Mouse (Mus musculus) heart, adult 18-20 months (tissue): Measurements from ENCODE around the gene Tmprss2. TPM values are rescaled to one million over a fixed set of nuclear protein-coding genes. Genes with fewer than 3 reads are reported as not detected.

Source experiments
- DNase-seq, 2 experiments: peaks; one replicate each; pipeline ENCODE4 v3.0.0; 2021 to 2022; ENCODE audit warnings: mixed read lengths in 1 of 2
- long read RNA-seq, 2 experiments: library from polyadenylated mRNA; stranded (forward); transcript quantifications; one replicate each; pipeline ENCODE4 v2.0.0; 2021
- total RNA-seq, 2 experiments: library from RNA; stranded (reverse); gene quantifications; 2 replicates each; pipeline ENCODE4 v1.2.3; 2021

Tmprss2 gene
- under 1 TPM in 1 of 2 experiments, not detected in 1; 0.95 TPM for total RNA-seq
- long read RNA-seq, experiment 1 = 0 reads
- long read RNA-seq, experiment 2, partial matches to known transcripts = 0 of 1 reads
- long read RNA-seq, experiment 2, other reads (novel, unspliced or antisense) = 0 of 1 reads

DNA sequence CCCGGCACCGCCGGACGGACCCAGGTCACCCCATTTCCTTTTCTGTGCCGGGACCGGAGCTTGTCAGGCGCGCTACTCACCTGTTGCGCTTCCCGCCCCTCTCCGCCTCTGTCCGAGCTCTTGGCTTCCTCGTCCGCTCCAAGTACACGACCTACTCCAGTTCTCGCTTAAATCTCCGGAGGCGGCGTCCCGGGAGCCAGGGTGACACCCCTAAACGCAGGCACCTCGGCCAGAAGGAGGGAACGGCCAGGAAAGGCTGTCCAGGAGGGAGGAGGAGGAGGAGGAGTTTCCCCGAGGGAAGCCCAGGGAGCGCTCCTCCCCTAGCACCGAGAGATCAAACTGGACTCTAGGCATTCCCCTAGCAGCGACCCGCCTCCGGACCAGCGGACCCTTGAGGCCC is at the start of gene Tmprss2:
Gene Tmprss2, minus strand, starts transcription at position 257 of the 400 bp plus-strand sequence.
- DNase-seq = peak; percentile 7 to 8

- no peak for DNase-seq
Measured at GRCm38 (mm10) chr16:97659225-97659658, 48.2 kb upstream of the Tmprss2 start.

DNA sequence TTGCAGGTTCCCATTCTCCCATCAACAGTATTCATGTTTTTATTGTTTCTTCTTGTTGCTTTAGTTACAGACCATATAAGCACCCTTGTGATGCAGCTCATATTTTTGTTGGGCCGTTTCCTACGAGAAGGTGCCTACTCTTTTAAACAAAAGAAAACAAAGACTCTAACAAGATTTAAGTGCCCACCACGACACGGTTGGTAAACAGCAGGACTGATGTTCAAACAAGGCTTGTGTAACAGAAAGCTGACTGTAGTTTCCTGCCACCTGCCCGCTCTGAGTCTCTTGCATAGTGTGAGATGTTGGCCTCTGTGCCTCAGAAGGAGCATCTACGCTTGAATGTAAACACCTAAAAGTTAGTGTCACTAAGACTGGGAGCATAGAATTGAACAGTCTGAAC is 47.5 kb upstream of the Tmprss2 start:
- DNase-seq = no peak

DNA sequence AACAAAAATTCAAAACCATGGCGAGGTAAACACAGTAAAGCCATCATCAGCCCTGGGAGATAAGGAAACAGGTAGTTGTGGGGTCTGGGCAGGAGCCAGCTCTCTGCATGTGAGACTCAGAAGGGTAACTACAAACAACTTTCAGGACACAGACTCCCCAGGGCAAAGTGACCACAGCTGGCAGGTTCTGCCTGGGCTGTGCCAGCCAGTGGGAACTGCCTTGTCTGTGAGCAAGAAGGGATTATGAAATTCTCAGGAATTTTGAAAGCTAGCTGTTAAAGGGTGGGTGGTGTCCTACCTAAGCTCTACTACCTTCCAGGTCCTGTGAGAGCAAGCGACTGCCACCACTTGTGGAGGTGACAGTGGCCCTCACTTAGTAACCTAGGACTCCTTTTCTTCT is 44.8 kb upstream of the Tmprss2 start:
- no peak for DNase-seq

DNA sequence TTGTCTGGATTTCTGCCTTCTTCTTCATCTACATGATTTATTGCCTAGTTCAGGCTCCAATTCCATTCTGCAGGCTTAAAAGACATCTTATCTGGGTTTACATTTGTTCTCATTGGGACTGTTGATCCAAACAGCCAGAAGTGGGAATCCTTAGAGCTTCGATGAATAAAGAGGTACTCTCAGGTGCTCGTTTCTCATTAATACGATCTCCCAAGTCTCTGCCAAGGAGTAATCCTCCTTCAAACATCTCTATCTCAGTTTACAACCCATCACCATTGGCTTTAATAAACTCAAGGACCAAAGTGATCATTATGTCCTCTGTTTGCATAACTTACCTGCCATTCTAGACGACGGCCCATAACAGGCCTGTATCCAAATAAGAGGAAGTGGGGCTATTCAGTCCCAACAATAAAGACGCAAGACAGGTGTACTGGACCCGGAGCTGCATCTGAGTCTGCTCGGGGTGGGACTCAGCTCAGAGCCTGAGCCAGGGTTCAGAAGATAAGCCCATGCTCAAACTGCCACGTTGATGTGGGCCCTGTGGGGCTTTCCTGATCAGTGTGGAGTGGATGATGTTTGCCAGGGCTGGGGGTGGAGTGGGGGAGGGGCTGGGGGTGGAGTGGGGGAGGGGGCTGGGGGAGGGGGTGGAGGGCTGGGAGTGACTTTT is 38.7 kb upstream of the Tmprss2 start:
- DNase-seq = no peak

DNA sequence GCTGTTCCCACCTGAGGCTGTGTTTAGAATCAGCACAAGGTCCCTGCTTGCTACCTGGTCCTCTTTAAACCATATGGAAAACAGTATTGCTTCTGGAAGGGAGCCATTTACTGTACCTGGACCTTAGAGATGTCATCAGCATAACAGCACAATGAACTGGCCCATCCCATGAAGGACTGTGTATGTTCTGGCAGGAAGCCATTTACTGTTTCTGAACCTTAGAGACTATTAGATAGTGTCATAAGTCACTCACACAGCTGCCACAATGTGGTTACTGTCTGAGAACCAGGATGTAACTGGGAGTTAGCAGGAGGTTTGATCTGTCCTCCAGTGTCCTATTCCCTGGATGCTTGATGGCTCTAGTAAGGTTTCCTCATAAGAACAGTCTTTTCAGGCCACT is 33.7 kb upstream of the Tmprss2 start:
- DNase-seq = no peak

- no peak for DNase-seq
Measured at GRCm38 (mm10) chr16:97639630-97640029, 28.6 kb upstream of the Tmprss2 start.

- no peak for DNase-seq
Measured at GRCm38 (mm10) chr16:97632880-97633484, 22.0 kb upstream of the Tmprss2 start.

GRCm38 (mm10) chr16:97623166-97623565 is 12.2 kb upstream of the Tmprss2 start:
- no peak for DNase-seq

DNA sequence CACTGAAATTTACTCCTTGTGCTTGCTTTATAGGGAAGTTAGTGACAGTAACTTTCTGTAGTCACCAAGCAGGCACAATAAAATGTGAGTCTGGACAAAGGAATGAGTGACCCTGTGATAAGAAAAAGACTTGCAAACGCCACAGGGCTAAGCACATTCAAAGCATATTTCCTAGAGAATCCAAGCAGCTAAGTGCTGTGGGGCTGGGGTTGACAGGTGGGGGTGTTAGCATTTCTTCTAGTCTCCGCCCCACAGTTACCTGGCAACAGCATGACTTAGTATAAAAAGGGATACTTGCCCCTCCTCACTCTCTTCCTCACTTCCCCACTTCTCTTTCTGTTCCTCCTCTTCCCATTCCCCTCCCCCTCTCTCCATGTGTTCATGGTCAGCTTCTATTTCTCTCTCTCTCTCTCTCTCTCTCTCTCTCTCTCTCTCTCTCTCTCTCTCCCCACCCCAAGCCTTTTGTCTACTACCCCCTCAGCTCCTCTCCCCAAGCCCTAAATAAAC is 11.4 kb upstream of the Tmprss2 start:
- no peak for DNase-seq

DNA sequence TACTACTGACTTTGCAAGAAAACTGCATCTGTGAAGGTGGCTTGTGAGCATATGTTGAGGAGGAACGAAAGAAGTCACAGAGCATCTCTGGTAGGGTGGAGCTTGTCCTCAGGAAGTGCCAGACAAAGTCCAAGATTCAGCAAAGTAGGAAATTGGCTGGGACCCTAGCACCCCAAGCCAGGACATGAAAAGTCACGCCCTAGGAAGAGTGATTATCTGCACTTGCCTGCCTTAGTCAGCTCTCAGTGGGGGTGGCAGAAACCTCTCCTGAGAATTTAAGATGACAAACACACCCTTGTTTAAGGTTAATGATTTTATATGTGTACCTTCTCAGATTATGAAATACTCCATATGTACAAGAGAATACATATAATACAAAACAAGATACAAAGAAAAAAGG is 7.3 kb upstream of the Tmprss2 start:
- no peak for DNase-seq

DNA sequence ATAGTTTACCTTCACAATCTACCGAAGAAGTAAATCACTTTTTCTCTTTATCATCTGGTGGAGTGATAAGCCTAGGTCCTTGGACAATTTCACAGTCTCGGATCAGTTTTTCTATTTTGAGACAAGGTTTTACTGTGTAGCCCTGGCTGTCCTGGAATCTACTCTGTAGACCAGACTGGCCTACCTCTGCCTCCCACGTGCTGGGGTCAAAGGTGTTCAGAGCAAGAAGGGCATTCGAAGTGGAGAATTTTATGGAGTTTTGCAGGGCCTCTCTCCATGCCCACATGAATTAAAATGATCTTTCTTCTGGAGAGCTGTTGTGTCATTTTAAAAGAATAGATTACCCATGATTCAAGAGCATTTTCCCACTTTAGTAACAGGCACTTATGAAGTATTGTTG is 1.0 kb upstream of the Tmprss2 start:
- no peak for DNase-seq

- DNase-seq = no peak
Measured at GRCm38 (mm10) chr16:97610246-97610645, 749 bp downstream of the Tmprss2 start.

DNA sequence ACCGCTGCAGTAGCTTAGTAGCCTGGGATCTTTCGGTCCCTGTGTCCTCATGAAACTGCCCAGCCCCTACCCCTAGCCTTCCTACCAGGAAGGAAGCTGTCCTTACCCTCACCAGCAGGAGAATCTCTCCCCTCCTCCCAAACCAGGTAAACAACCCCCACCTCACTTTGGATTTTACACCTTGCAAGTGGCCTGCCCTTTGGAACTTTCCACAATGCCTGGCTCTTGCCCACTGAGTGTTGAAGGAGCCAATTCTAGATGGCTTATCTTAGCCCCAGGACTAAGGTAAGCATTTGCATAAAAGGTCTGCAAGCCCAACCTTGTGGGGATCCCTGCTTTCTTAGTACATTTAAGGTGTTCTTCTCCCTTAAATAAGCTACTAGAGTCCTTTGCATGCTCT is 1.3 kb downstream of the Tmprss2 start:
- no peak for DNase-seq

DNA sequence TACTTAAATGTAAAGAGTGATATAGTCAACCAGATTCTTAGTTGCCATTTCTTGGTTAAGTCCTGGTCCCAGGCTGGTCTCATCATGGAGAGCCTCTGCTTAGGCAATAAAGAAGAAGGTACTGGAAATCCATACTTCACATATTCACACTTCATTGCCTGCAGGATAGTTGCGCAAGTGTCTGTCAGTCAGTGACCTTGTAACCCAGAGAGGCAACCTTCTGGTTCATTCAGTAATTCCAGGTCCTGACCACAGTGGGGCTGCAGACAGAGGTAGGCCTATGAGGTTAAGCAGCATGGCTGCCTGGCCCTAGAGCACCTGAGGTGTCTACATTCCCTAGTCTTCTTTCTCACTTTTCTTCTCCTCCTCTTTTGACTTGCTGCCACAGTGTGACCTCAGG is 3.0 kb downstream of the Tmprss2 start:
- no peak for DNase-seq

GRCm38 (mm10) chr16:97606829-97607228 is 4.2 kb downstream of the Tmprss2 start:
- no peak for DNase-seq

DNA sequence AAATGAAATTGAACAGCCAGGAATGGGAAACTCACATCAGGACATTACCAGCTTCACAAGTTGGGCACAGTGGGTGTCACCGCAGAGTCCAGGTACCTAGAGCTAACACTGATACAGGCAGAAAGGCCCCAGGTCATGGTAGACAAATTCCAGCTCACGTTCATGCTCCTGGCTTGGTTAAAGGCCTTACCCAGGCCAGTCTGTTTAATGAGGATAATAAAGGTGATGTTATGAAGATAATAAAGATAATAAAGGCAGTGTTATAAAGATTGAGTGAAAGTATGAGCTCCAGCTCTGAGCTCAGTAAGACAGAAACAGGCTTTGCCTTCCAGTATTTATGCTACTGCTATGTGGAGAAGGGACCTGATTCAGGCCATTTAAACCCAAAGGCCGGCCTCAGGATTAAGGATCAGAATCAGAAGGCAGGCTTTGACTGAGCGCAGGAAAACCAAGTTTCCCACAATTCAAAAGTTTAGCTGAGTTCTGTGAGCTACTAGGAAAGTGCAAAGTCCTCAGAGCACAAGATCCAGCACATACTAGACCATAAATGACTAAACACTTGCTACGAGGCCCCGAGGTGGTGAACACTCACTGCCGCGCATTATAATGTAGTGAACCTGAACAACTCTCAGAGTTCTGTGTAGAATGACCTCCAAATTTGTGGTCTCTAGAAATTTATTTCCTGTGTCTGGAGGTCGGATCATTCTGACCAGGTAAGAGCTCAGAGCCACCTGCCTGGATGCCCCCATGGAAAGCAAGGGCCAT is 4.9 kb downstream of the Tmprss2 start:
- no peak for DNase-seq

DNA sequence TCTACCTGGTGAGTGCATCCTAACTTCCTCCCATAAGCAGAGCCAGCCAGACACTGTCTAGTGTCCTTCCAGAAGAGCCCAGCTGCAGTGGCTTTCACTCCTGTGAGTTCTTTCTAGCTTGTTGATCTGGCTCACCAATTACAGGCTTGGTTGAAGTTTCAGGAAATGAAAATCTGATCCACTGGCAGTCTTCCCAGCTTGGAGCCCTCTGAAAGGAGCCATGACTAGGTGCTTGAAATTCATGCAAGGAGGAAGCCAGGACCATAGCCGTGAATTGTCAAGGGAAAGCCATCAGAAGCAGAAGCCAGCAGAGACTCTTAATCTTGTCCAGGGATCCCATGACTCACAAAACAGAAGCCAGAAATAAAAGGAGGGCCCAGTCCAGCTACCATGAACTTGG is 8.7 kb downstream of the Tmprss2 start:
- no peak for DNase-seq

GRCm38 (mm10) chr16:97600591-97600990 is 10.4 kb downstream of the Tmprss2 start:
- no peak for DNase-seq

GRCm38 (mm10) chr16:97598046-97598445 is 12.9 kb downstream of the Tmprss2 start:
- no peak for DNase-seq

GRCm38 (mm10) chr16:97593816-97594509 is 17.0 kb downstream of the Tmprss2 start:
- no peak for DNase-seq

GRCm38 (mm10) chr16:97593057-97593456 is 17.9 kb downstream of the Tmprss2 start:
- DNase-seq = peak; percentile 49 to 88
